Mouse (Mus musculus) liver, embryonic 15.5 days (tissue): ENCODE results near the gene Atp8a2. TPM values are rescaled to one million over a fixed set of nuclear protein-coding genes. Genes with fewer than 3 reads are reported as not detected.
"Not testable (repeated sequence)": the region's sequence is repeated elsewhere in the genome, so short reads cannot be mapped to it uniquely, and the experiment has no call there.

ENCODE experiments used
- ATAC-seq: fragments of 200-750 bp; cut with Nextera tagmentation; 2 replicates; pipeline ENCODE4 v1.8.0; 2017; ENCODE audit warnings: moderate number of reproducible peaks, mild to moderate bottlenecking, moderate library complexity; ENCODE audit not compliant: insufficient read depth
- H3K27ac ChIP-seq: fragments of 300-500 bp; sonication (generic); replicated peaks from 2 replicates; pipeline ENCODE4 v1.5.1; 2015; ENCODE audit warnings: mild to moderate bottlenecking, inconsistent platforms
- H3K27me3 ChIP-seq: fragments of 300-500 bp; sonication (generic); 2 replicates; pipeline ENCODE4 v1.6.1; 2015; ENCODE audit warnings: mild to moderate bottlenecking, inconsistent platforms
- H3K36me3 ChIP-seq: fragments of 300-500 bp; sonication (generic); replicated peaks from 2 replicates; pipeline ENCODE4 v1.6.1; 2015; ENCODE audit warnings: moderate library complexity, mild to moderate bottlenecking, inconsistent platforms
- H3K4me1 ChIP-seq: fragments of 300-500 bp; sonication (generic); replicated peaks from 2 replicates; pipeline ENCODE4 v1.6.1; 2015; ENCODE audit warnings: inconsistent platforms
- H3K4me2 ChIP-seq: fragments of 300-500 bp; sonication (generic); 2 replicates; pipeline ENCODE4 v1.6.1; 2015; ENCODE audit warnings: moderate library complexity, mild to moderate bottlenecking, inconsistent platforms
- H3K4me3 ChIP-seq: fragments of 300-500 bp; sonication (generic); replicated peaks from 2 replicates; pipeline ENCODE4 v1.5.1; 2015; ENCODE audit warnings: mild to moderate bottlenecking, inconsistent platforms
- H3K9ac ChIP-seq: fragments of 300-500 bp; sonication (generic); 2 replicates; pipeline ENCODE4 v1.6.1; 2015; ENCODE audit warnings: moderate library complexity, mild to moderate bottlenecking, inconsistent platforms
- H3K9me3 ChIP-seq: fragments of 300-500 bp; sonication (generic); replicated peaks from 2 replicates; pipeline ENCODE4 v1.6.1; 2016; ENCODE audit warnings: inconsistent platforms
- WGBS: fragments of 180-500 bp; shearing (Covaris S2); methylation state at CpG from one replicate; pipeline ENCODE4 v1.1.7; 2015; ENCODE audit warnings: mixed read lengths; ENCODE audit not compliant: insufficient replicate concordance; 5-methylcytosine and 5-hydroxymethylcytosine counted together
- polyA plus RNA-seq: library from polyadenylated mRNA; unstranded; fragments of >200 nt; fragmentation: Nextera tagmentation; extraction: Ambion mirVana; gene quantifications from 2 replicates; pipeline ENCODE4 v1.2.1, GENCODE M21; 2015

The Atp8a2 gene
- polyA plus RNA-seq, 1 experiment from 2014 or later: 3.5 TPM

DNA sequence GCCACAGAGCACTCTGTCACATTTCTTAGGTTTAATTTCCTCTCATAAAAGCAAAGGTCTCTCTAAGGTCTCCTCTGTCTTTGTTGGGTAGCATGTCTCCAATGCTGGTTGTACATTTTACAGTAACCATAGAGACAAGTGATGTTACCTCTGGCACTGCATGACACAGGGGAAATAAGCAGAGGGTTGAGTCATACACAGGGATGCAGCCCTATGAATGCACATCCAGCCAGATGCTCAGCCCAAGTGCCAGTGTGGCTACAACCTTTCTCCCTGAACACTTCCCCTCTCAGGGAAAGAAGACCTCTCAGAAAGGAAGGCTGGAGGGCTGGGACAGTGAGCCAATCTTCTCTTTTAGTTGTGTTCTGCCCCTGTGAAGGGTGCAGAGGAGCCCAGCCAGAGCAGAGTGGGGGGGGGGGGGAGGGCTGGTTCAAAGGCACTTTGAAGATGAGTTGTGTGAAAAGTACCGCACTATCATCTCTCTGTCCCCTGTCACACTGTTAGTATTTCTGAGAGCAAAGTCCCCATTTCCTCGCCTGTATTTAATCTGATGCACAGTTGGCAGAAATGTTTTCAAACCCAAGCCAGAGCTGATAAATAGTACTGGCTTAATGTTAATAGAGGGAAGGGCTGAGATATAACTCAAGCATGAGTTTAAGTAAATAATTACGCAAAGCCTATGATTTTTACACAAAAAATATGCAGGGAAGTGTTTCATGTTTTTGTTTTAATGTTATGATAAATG, 467.5 kb downstream of the Atp8a2 start:
- WGBS: 52% methylated on average over 3 of the region's 3 CpGs
- no peak for ATAC-seq

DNA sequence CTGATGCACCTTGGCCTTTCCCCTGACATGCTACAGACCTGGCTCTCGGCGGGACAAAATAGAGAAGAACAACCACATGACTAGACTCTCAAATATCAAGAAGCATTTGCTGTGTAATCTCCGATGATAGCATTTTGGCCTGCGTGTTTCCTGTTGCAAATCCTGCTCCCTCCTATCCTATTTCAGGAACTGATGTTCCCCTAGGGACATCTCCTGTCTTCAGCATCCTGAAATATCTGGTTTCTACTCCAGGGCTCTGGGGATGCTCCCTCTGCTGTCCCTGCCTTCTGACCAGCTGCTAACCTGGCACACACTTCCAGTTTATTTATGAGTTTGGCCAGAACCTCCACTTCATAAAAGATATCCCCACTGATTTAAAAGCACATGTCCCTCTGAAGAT, 470.0 kb downstream of the Atp8a2 start:
- Histone ChIP-seq H3K9ac (no peak overlapping the region), H3K9me3 (no peaks in the 10 kb centered on the region), H3K4me1 (no peaks in the 10 kb centered on the region), H3K4me2 (no peak overlapping the region), H3K27me3 (no peaks in the 10 kb centered on the region), H3K27ac (no peak overlapping the region), H3K4me3 (no peak overlapping the region), H3K36me3 (no peaks in the 10 kb centered on the region)
- WGBS: 59% methylated on average over 4 of the region's 4 CpGs
- ATAC-seq: no peak

More for the DNA sequence above, 467.5 kb downstream of the Atp8a2 start:
- Histone ChIP-seq H3K27ac (no peak overlapping the region), H3K36me3 (no peaks in the 10 kb centered on the region), H3K4me2 (no peak overlapping the region), H3K4me1 (no peaks in the 10 kb centered on the region), H3K9me3 (no peaks in the 10 kb centered on the region), H3K9ac (no peak overlapping the region), H3K27me3 (no peaks in the 10 kb centered on the region), H3K4me3 (no peak overlapping the region)

DNA sequence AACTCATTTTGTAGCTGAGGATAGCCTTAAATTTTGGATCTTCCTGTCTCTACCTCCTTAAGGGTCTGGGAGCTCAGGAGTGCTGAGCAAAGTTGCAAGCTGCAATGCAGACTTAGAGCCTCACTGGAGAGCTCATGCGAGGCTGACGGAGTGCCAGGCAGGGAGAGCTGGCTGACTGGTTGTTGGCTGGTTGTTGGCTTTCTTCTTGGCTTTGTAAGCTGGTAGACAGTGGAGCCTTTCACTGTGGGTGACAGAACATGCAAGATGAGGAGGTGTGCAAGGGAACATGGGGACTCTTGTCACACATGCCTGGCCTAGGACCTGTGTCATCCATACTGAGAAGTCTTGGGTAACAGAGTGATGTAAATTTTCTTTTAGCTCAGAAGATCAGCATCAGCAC, 473.8 kb downstream of the Atp8a2 start:
- no peak overlapping the region for H3K27ac ChIP-seq
- H3K9ac ChIP-seq: no peak overlapping the region
- H3K4me3 ChIP-seq: no peak overlapping the region
- no peaks in the 10 kb centered on the region for H3K27me3 ChIP-seq
- H3K4me1 ChIP-seq: no peaks in the 10 kb centered on the region
- no peak overlapping the region for H3K4me2 ChIP-seq
- WGBS: 71% methylated on average over 2 of the region's 2 CpGs
- no peaks in the 10 kb centered on the region for H3K36me3 ChIP-seq
- no peak for ATAC-seq
- no peaks in the 10 kb centered on the region for H3K9me3 ChIP-seq

DNA sequence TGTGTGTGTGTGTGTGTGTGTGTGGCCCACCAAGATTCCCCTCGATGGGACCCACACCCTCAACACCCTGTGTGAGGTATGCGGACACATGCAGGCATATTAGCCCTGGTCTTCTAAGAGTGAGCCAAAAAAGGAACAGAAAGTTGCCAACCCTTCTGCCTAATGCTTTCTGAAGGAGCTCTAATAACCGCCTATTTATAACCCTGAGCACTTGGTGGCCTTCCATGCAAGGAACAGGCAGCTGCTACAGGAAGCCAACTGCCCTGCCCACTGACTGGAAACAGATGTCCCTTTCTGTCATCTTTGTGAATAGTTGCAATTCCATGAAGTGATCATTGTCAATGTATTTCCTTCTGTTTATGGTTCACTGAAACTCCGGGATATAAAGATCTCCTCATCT, 475.0 kb downstream of the Atp8a2 start:
- ATAC-seq: no peak

DNA sequence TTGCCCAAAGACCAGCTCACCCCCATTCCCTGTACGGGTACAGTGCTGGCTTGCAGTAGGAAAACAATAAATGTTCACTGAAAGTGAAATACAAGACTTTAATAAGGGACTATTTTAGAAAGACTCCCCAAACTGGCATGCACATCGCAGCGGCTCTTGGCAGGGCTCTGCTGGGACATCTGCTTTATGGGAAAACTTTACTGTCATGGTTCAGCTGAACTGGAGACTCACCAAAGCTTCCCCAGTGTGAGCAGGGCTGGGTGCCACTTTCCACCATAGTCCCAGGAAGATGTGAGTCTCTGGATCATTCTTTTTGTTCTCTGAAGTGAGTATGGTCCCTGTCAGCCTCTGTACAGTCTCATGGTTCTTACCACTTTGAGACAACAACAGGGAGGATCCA, 475.6 kb downstream of the Atp8a2 start:
- WGBS: 78% methylated on average over 3 of the region's 3 CpGs
- no peak for ATAC-seq

More for the DNA sequence above, 475.0 kb downstream of the Atp8a2 start:
- Histone ChIP-seq H3K36me3 (no peaks in the 10 kb centered on the region), H3K9ac (no peak overlapping the region), H3K27me3 (no peaks in the 10 kb centered on the region), H3K9me3 (no peaks in the 10 kb centered on the region), H3K4me2 (no peak overlapping the region), H3K27ac (no peak overlapping the region), H3K4me1 (no peaks in the 10 kb centered on the region), H3K4me3 (no peak overlapping the region)
- WGBS: 52% methylated on average over 4 of the region's 4 CpGs

DNA sequence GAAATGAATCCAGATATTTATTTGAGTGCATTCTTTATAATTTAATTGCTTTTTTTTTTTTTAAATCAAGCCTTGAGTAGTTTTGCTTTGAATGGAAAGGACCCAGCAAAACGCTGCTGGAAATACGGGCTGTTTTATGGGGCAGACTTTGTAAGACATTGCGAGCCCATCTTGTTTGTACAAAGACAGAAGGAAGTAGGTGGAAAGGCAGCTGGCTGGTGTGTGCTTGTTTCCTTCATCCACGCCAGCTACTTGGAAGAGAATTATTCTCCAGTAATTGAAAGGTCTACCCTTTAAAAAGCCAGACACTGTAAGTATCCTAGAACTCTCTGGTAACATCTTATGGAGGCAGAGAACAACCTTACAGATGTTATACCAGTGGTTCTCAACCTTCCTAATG, 476.6 kb downstream of the Atp8a2 start:
- no peaks in the 10 kb centered on the region for H3K27me3 ChIP-seq
- ATAC-seq: no peak
- H3K36me3 ChIP-seq: no peaks in the 10 kb centered on the region
- no peak overlapping the region for H3K4me3 ChIP-seq
- no peak overlapping the region for H3K27ac ChIP-seq
- H3K4me1 ChIP-seq: no peaks in the 10 kb centered on the region
- no peaks in the 10 kb centered on the region for H3K9me3 ChIP-seq
- 64% methylated on average over 4 of the region's 4 CpGs for WGBS
- no peak overlapping the region for H3K9ac ChIP-seq
- H3K4me2 ChIP-seq: no peak overlapping the region

More for the DNA sequence above, 475.6 kb downstream of the Atp8a2 start:
- no peaks in the 10 kb centered on the region for H3K36me3 ChIP-seq
- no peak overlapping the region for H3K9ac ChIP-seq
- no peak overlapping the region for H3K27ac ChIP-seq
- no peak overlapping the region for H3K4me2 ChIP-seq
- H3K9me3 ChIP-seq: no peaks in the 10 kb centered on the region
- H3K4me1 ChIP-seq: no peaks in the 10 kb centered on the region
- H3K27me3 ChIP-seq: no peaks in the 10 kb centered on the region
- no peak overlapping the region for H3K4me3 ChIP-seq

DNA sequence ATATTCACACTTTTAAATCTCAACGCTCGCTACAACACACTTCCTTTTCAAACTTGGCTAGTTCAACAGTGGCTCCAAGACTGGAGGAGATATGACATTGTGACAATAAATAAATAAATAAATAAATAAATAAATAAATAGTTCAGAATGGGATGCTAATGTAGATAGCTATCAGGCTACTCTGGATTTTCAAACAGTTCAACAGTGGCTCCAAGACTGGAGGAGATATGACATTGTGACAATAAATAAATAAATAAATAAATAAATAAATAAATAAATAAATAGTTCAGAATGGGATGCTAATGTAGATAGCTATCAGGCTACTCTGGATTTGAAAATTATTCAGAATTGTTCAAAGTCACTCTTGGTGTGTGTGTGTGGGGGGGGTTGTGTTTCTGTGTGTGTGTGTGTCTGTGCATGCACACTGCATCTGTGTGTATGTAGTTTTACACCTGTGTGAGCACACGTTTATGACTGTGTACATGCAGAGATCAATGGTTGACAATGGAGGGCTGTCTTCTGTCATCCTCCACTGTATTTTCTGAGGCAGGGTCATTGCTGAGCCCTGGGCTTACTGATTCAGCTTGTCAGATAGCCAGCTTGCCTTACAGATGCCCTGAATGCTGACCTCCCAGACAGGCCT, 480.4 kb downstream of the Atp8a2 start:
- WGBS: 64% methylated on average over 3 of the region's 3 CpGs
- H3K4me3 ChIP-seq, H3K4me1 ChIP-seq, ATAC-seq, H3K27me3 ChIP-seq, H3K9ac ChIP-seq, H3K27ac ChIP-seq, H3K9me3 ChIP-seq, H3K4me2 ChIP-seq, H3K36me3 ChIP-seq: not testable (repeated sequence)

DNA sequence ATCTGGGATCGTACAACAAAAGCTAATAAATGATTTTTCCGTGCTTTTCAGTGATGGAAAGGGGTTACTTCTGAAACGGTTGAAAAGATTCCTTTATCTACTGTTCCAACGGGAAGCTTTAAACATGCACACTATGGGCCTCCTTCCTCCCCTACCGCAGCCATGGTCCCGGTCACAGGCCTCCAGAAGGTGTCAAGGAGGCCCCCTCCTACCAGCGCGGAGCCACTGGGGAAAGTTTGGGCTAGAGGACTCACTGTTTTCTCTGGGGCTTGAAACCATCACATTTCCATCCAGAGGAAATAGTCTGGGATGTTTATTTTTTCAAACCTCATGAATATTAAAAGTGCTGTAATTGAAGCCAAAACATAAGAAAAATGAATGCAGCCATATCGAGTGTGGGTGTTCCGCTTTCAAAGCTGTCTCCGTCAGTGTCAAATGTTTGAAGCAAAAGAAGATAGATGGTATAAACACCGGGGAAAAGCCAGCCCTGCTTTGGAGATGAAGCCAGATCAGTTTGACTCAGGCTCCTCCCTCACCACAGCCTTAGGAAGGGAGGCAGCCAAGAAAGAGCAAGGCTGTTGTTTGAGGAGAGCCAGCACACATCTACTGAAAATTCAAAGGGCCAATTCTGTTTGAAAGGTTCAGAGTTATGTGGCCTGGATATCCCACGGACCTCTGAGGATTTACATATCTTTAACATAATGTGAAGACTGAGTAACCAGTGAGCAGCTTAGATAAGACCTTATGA, 481.1 kb downstream of the Atp8a2 start:
- H3K4me2 ChIP-seq: no peak overlapping the region
- ATAC-seq: no peak
- 38% methylated on average over 13 of the region's 13 CpGs for WGBS

DNA sequence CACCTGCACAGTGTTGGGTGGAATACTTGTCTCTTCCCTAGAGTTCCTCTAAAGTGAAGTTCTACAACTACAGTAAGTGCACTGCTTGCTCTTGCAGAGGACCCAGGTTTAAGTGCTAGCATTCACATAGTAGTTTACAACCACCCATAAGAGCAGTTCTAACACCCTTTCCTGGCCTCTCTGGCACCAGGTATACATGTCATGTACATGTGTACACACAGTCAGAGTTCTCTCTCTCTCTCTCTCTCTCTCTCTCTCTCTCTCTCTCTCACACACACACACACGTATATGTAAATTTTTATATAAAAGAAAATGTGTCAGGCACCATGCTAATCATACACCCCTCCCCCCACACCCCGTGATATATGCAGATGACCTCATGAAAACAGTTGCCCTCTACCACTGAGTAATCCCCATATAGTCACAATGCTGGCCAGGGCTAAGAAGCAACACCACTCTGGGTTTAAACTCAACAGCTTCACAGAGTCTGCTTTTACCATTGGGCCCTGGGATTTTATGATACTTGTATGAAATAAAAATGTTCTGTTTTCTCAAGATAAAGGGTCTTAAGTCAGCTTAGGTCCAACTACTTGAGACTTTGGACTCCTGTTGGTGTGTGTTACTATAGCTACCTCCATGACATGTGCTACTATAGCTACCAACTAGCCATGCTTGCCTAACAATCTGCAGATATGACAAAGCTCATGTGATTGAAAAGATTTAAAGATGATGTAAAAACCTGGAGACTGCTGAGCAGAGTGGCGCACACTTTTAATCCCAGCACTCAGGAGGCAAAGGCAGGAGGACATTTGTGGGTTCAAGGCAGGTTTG, 487.3 kb downstream of the Atp8a2 start:
- Histone ChIP-seq H3K9me3 (no peaks in the 10 kb centered on the region), H3K9ac (no peak overlapping the region), H3K4me2 (no peak overlapping the region), H3K27ac (no peak overlapping the region), H3K27me3 (no peaks in the 10 kb centered on the region), H3K36me3 (no peaks in the 10 kb centered on the region), H3K4me1 (no peaks in the 10 kb centered on the region), H3K4me3 (no peak overlapping the region)
- WGBS: 49% methylated on average over 3 of the region's 3 CpGs
- no peak for ATAC-seq

More for the DNA sequence above, 481.1 kb downstream of the Atp8a2 start:
- no peaks in the 10 kb centered on the region for H3K27me3 ChIP-seq
- H3K4me3 ChIP-seq: no peak overlapping the region
- H3K9ac ChIP-seq: no peak overlapping the region
- H3K36me3 ChIP-seq: no peaks in the 10 kb centered on the region
- no peaks in the 10 kb centered on the region for H3K4me1 ChIP-seq
- no peaks in the 10 kb centered on the region for H3K9me3 ChIP-seq
- H3K27ac ChIP-seq: no peak overlapping the region

DNA sequence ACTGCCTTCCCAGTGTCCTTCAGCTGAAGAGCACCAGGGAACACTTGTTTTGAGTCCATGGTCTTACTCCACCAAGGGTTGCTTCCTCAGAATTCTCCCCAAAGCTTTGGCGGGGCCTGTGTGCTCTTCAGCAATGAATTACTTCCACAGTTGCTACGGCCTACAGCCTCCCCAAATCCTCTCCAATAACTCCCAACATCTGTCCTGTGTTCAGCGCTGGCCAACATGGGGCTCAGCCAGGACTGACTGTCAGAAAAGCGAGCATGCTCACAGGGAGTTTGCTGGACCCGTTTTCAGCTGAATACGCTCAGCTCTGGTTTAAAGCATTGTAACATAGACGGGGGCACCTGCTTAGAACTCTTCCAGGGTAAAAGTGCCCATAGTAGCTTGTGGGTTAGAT, 489.0 kb downstream of the Atp8a2 start:
- WGBS: 73% methylated on average over 7 of the region's 7 CpGs
- Histone ChIP-seq H3K9ac (no peak overlapping the region), H3K36me3 (no peaks in the 10 kb centered on the region), H3K9me3 (no peaks in the 10 kb centered on the region), H3K27me3 (no peaks in the 10 kb centered on the region), H3K27ac (no peak overlapping the region), H3K4me1 (no peaks in the 10 kb centered on the region), H3K4me3 (no peak overlapping the region), H3K4me2 (no peak overlapping the region)
- ATAC-seq: no peak
